Mouse (Mus musculus) midbrain, embryonic 16.5 days (tissue): ENCODE measurements around the gene Uggt2. TPM values are rescaled to one million over a fixed set of nuclear protein-coding genes. Genes with fewer than 3 reads are reported as not detected.
A peak's percentile ranks its signal among the peaks of the same experiment; 100 is the strongest.
"Not testable (repeated sequence)": the region's sequence is repeated elsewhere in the genome, so short reads cannot be mapped to it uniquely, and the experiment has no call there.

ENCODE experiments used
- ATAC-seq: fragments of 200-750 bp; cut with Nextera tagmentation; 2 replicates; pipeline ENCODE4 v1.8.0; 2017; ENCODE audit warnings: moderate TSS enrichment
- H3K27ac ChIP-seq: fragments of 300-500 bp; sonication (generic); 2 replicates; pipeline ENCODE4 v1.5.1; 2014; ENCODE audit warnings: mild to moderate bottlenecking, low read length, mixed read lengths
- H3K27me3 ChIP-seq: fragments of 300-500 bp; sonication (generic); 2 replicates; pipeline ENCODE4 v1.6.1; 2014; ENCODE audit warnings: low read depth, low read length, mixed read lengths; ENCODE audit not compliant: control insufficient read depth, insufficient read depth
- H3K36me3 ChIP-seq: fragments of 300-500 bp; sonication (generic); 2 replicates; pipeline ENCODE4 v1.6.1; 2014; ENCODE audit warnings: mild to moderate bottlenecking, low read length, moderate library complexity, mixed read lengths; ENCODE audit not compliant: control insufficient read depth, insufficient read depth
- H3K4me1 ChIP-seq: fragments of 300-500 bp; sonication (generic); 2 replicates; pipeline ENCODE4 v1.6.1; 2014; ENCODE audit warnings: mild to moderate bottlenecking, low read length, mixed read lengths; ENCODE audit not compliant: control insufficient read depth, insufficient read depth
- H3K4me2 ChIP-seq: fragments of 300-500 bp; sonication (generic); 2 replicates; pipeline ENCODE4 v1.6.1; 2014; ENCODE audit warnings: mild to moderate bottlenecking, low read length, mixed read lengths
- H3K4me3 ChIP-seq: fragments of 300-500 bp; sonication (generic); 2 replicates; pipeline ENCODE4 v1.5.1; 2014; ENCODE audit warnings: low read depth, mild to moderate bottlenecking, low read length, moderate library complexity, mixed read lengths
- H3K9ac ChIP-seq: fragments of 300-500 bp; sonication (generic); 2 replicates; pipeline ENCODE4 v1.6.1; 2014; ENCODE audit warnings: low read depth, low read length, mixed read lengths
- H3K9me3 ChIP-seq: fragments of 300-500 bp; sonication (generic); replicated peaks from 2 replicates; pipeline ENCODE4 v1.6.1; 2014; ENCODE audit warnings: mild to moderate bottlenecking, low read length, mixed read lengths; ENCODE audit not compliant: control insufficient read depth, poor library complexity, severe bottlenecking
- WGBS: fragments of 180-500 bp; shearing (Covaris S2); extraction: QIAGEN DNeasy Blood & Tissue Kit; methylation state at CpG from one replicate; pipeline ENCODE4 v1.1.7; 2014; 5-methylcytosine and 5-hydroxymethylcytosine counted together
- polyA plus RNA-seq: library from polyadenylated mRNA; unstranded; fragments of >200 nt; fragmentation: Nextera tagmentation; extraction: Ambion mirVana; gene quantifications from 2 replicates; pipeline ENCODE4 v1.2.1, GENCODE M21; 2015

The Uggt2 gene
- polyA plus RNA-seq, 1 experiment from 2014 or later, result 20.0 TPM

GRCm38 (mm10) chr14:118995226-118995925, 103.9 kb downstream of the Uggt2 start:
- no peak for ATAC-seq
- Histone ChIP-seq H3K4me1 (no peaks in the 10 kb centered on the region), H3K27ac (no peak overlapping the region), H3K27me3 (no peaks in the 10 kb centered on the region), H3K36me3 (peaks cover 23% of the 10 kb centered on the region), H3K4me2 (no peak overlapping the region), H3K9me3 (no peaks in the 10 kb centered on the region), H3K9ac (no peak overlapping the region), H3K4me3 (no peak overlapping the region)
- WGBS, result 95% methylated on average over 9 of the region's 9 CpGs

- H3K27ac ChIP-seq, result no peak overlapping the region
- no peaks in the 10 kb centered on the region for H3K27me3 ChIP-seq
- ATAC-seq, result no peak; the same call in 1 of the 2 replicates
- no peaks in the 10 kb centered on the region for H3K4me1 ChIP-seq
- no peak overlapping the region for H3K9ac ChIP-seq
- H3K36me3 ChIP-seq, result peaks cover 6% of the 10 kb centered on the region; the same call in 1 of the 2 replicates
- H3K4me2 ChIP-seq, result no peak overlapping the region
- no peaks in the 10 kb centered on the region for H3K9me3 ChIP-seq
- WGBS, result 48% methylated on average over 13 of the region's 13 CpGs
- no peak overlapping the region for H3K4me3 ChIP-seq
Measured at GRCm38 (mm10) chr14:118987523-118988496, 111.4 kb downstream of the Uggt2 start.

GRCm38 (mm10) chr14:118986653-118987522, 112.3 kb downstream of the Uggt2 start:
- Histone ChIP-seq H3K9ac (no peak overlapping the region), H3K9me3 (no peaks in the 10 kb centered on the region), H3K4me1 (no peaks in the 10 kb centered on the region), H3K4me3 (no peak overlapping the region), H3K27me3 (no peaks in the 10 kb centered on the region), H3K36me3 (peaks cover 3% of the 10 kb centered on the region; the same call in 1 of the 2 replicates), H3K27ac (no peak overlapping the region), H3K4me2 (no peak overlapping the region)
- 38% methylated on average over 16 of the region's 16 CpGs for WGBS
- peak; percentile 36; the same call in 1 of the 2 replicates for ATAC-seq

GRCm38 (mm10) chr14:118984161-118984560, 115.1 kb downstream of the Uggt2 start:
- no peak overlapping the region for H3K9ac ChIP-seq
- no peaks in the 10 kb centered on the region for H3K27me3 ChIP-seq
- no peak overlapping the region for H3K4me3 ChIP-seq
- H3K36me3 ChIP-seq, result peaks cover 6% of the 10 kb centered on the region; the same call in 1 of the 2 replicates
- H3K9me3 ChIP-seq, result no peaks in the 10 kb centered on the region
- 87% methylated on average over 4 of the region's 4 CpGs for WGBS
- no peak overlapping the region for H3K4me2 ChIP-seq
- no peak for ATAC-seq
- H3K27ac ChIP-seq, result no peak overlapping the region
- H3K4me1 ChIP-seq, result no peaks in the 10 kb centered on the region

GRCm38 (mm10) chr14:118983396-118983795, 115.8 kb downstream of the Uggt2 start:
- Histone ChIP-seq H3K27me3 (no peaks in the 10 kb centered on the region), H3K9ac (no peak overlapping the region), H3K4me1 (no peaks in the 10 kb centered on the region), H3K4me3 (no peak overlapping the region), H3K9me3 (no peaks in the 10 kb centered on the region), H3K4me2 (no peak overlapping the region), H3K27ac (no peak overlapping the region), H3K36me3 (peaks cover 8% of the 10 kb centered on the region; the same call in 1 of the 2 replicates)
- ATAC-seq, result no peak

GRCm38 (mm10) chr14:118982429-118983045, 116.7 kb downstream of the Uggt2 start:
- H3K27me3 ChIP-seq, H3K4me3 ChIP-seq, ATAC-seq, H3K4me2 ChIP-seq, H3K4me1 ChIP-seq, H3K27ac ChIP-seq, H3K9me3 ChIP-seq, H3K9ac ChIP-seq: not testable (repeated sequence)
- WGBS, result 67% methylated on average over 11 of the region's 11 CpGs
- peaks cover 14% of the 10 kb centered on the region for H3K36me3 ChIP-seq

- peaks cover 17% of the 10 kb centered on the region for H3K36me3 ChIP-seq
- H3K4me3 ChIP-seq, H3K27me3 ChIP-seq, H3K9me3 ChIP-seq, H3K4me2 ChIP-seq, H3K27ac ChIP-seq, H3K9ac ChIP-seq, H3K4me1 ChIP-seq: not testable (repeated sequence)
- ATAC-seq, result peak; percentile 31; the same call in 1 of the 2 replicates
- 80% methylated on average over 2 of the region's 6 CpGs for WGBS
Measured at GRCm38 (mm10) chr14:118981711-118982428, 117.4 kb downstream of the Uggt2 start.

GRCm38 (mm10) chr14:118980890-118981289, 118.3 kb downstream of the Uggt2 start:
- no peak overlapping the region for H3K4me2 ChIP-seq
- peaks cover 19% of the 10 kb centered on the region for H3K36me3 ChIP-seq
- H3K9ac ChIP-seq, result no peak overlapping the region
- H3K4me1 ChIP-seq, result no peaks in the 10 kb centered on the region
- no peak for ATAC-seq
- 90% methylated on average over 8 of the region's 8 CpGs for WGBS
- no peak overlapping the region for H3K4me3 ChIP-seq
- no peaks in the 10 kb centered on the region for H3K27me3 ChIP-seq
- H3K27ac ChIP-seq, result no peak overlapping the region
- H3K9me3 ChIP-seq, result no peaks in the 10 kb centered on the region
